Comparison of ENCODE assay signal across 8 mouse cellular contexts in genomic region chr17:26252539-26253251, GRCm38 (mm10). TPM values are rescaled to one million over a fixed set of nuclear protein-coding genes. Genes with fewer than 3 reads are reported as not detected.
DNase-seq lines count a peak whose midpoint lies in the region; ATAC-seq lines count a peak whose summit lies in the region.

Luc7l (plus strand) TSS chr17:26252896.

- peak; percentile 96 for DNase-seq in R1 (ENCODE audit: low read depth, low spot score)
- peak; percentile 97 for DNase-seq in cerebellum, postnatal 25 days
- DNase-seq in frontal cortex, postnatal 36 days (ENCODE audit: low spot score in 2 of 2), result peak; percentile 98 to 99
- DNase-seq in left cerebral cortex, adult 11 months (ENCODE audit: low spot score), result peak; percentile 89
- peak; percentile 94 for DNase-seq in lung, postnatal 4 days
- DNase-seq in retina, postnatal 7 days (ENCODE audit: low read depth, low spot score), result peak; percentile 94
- peak; percentile 93 for DNase-seq in urinary bladder, adult 2 months (ENCODE audit: low spot score)

- H3K4me3 ChIP-seq in hindbrain, embryonic 15.5 days, result peak within 1 kb of the TSS; percentile 96

- under 1% methylated on average over 43 of the region's 43 CpGs for WGBS in hindbrain, embryonic 15.5 days

- no peaks in the 10 kb centered on the region for H3K9me3 ChIP-seq in hindbrain, embryonic 15.5 days

- H3K36me3 ChIP-seq in hindbrain, embryonic 15.5 days, result peaks cover 17% of the 10 kb centered on the region

- peak within 1 kb of the TSS; percentile 75 for H3K4me2 ChIP-seq in hindbrain, embryonic 15.5 days

- H3K4me1 ChIP-seq in hindbrain, embryonic 15.5 days (replicated peaks), result peaks cover 13% of the 10 kb centered on the region

- ATAC-seq in hindbrain, embryonic 15.5 days (ENCODE audit: low FRiP score, low read depth), result peak; percentile 96

- peak within 1 kb of the TSS; percentile 99 for H3K27ac ChIP-seq in hindbrain, embryonic 15.5 days (replicated peaks)

- H3K27me3 ChIP-seq in hindbrain, embryonic 15.5 days, result no peaks in the 10 kb centered on the region

- H3K9ac ChIP-seq in hindbrain, embryonic 15.5 days, result peak within 1 kb of the TSS; percentile 96

RNA-seq across cellular contexts. Expression of gene Luc7l, which starts in this region (rescaled TPM):
- polyA plus RNA-seq in hindbrain, embryonic 15.5 days (2015; fragmentation: Nextera tagmentation; extraction: Ambion mirVana), result 99.8 and 104 TPM in 2 replicates
- polyA plus RNA-seq in urinary bladder, adult 2 months (2012; rRNA removed), result 51.1 and 65.5 TPM in 2 replicates

Comparison
In these comparisons a context has a peak if more than half of its experiments do, and no peak if none do; other contexts are left out.
1. Peak in every context shown above with its lines: DNase-seq, ATAC-seq, H3K4me3 ChIP-seq and H3K27ac ChIP-seq.